Mouse (Mus musculus): ENCODE data around the gene Tomm34.
"Not testable (repeated sequence)": the region's sequence is repeated elsewhere in the genome, so short reads cannot be mapped to it uniquely, and the experiment has no call there.

Gene Tomm34

DNA sequence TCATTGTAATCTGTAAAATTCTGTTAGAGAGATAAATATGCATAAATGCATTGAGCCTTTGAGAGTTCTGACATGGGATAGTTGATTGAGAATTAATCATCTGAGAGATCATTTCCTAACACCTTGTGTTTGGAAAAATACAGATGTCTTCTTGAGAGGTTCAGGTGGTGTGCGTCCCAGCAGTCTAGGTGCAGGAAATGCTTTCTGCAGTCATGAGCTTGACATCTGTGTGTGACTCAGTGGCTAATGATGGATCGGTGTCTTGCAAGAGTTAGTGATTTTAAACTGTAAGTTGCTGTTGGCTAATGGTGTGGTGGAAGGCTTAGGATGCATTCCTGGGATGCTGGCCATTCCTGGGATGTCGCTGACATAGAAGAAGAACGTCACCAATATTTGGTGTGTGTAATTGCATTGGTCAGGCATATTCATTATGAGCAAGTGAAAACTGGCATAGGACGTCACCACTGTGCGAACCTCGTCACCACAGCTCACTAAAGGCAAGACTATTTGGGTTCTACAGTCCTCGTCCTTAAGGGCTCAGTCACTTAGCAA lies 6.0 kb upstream of the Tomm34 start:
- no peak for DNase-seq (ENCODE audit: low read depth, low spot score)

DNA sequence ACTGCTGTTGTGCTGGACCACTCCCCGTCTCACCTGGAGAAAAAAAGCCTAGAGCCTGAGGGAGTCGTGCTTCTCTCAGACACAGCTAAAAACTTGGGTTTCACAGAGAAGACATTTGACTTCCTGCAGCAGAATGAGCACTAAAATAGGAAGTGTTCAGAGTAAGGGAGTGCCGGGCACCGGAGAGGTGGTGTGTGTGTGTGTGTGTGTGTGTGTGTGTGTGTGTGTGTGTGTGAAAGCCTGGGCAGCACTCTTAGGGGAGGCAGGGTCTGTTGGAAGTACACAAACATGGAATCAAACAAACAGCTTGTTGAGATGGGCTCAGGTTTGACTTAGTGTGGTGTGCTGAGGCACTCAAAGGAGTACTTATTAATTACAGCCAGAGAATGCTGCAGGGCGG lies 4.1 kb upstream of the Tomm34 start:
- no peak for DNase-seq (ENCODE audit: low read depth, low spot score)

- peak; percentile 93 for DNase-seq (ENCODE audit: low read depth, low spot score)
Observed at GRCm38 (mm10) chr2:164073918-164074578, 3.1 kb upstream of the Tomm34 start.

GRCm38 (mm10) chr2:164073120-164073519 lies 2.2 kb upstream of the Tomm34 start:
- DNase-seq (ENCODE audit: low read depth, low spot score) = no peak

- DNase-seq (ENCODE audit: low read depth, low spot score) = no peak
Observed at GRCm38 (mm10) chr2:164072109-164072508, 1.1 kb upstream of the Tomm34 start.

- DNase-seq (ENCODE audit: low read depth, low spot score) = not testable (repeated sequence)
Observed at GRCm38 (mm10) chr2:164071437-164071820, 460 bp upstream of the Tomm34 start.

GRCm38 (mm10) chr2:164070142-164070764 lies 716 bp downstream of the Tomm34 start, which contains the start of gene Stk4:
Gene Stk4, plus strand, starts transcription at chr2:164070322.
- no peak for DNase-seq (ENCODE audit: low read depth, low spot score)

DNA sequence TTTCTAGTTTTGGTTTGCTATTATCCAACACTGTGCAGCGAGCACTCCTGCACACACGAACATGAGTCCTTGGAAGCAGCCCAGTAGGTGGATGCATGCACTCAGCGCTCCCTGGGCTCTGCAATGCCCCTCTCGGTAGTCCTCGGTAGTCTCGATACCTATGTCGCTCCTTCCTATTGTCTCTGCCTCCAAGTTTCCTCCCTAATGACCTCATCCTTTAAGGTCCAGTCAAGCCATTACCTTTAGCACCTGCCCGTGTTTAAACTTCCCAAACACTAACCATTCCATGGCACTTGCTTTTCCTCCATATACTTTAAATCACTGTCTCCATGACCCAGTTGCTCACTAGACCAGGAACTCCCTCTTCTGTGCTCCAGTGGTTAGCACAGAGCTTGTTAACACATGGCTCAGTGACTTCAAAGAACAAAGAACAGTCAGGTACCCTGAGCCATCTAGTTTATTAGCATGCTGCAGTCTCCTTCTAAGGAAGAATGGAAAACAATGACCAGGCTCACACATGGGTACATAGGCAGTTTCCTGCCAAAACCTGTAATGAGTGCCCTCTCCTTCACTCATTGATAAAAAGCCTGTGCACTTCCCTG lies 11.2 kb downstream of the Tomm34 start:
- DNase-seq (ENCODE audit: low read depth, low spot score) = no peak

GRCm38 (mm10) chr2:164054671-164055070 lies 16.3 kb downstream of the Tomm34 start:
- no peak for DNase-seq (ENCODE audit: low read depth, low spot score)

- DNase-seq (ENCODE audit: low read depth, low spot score) = no peak
Observed at GRCm38 (mm10) chr2:164053767-164054166, 17.2 kb downstream of the Tomm34 start.

- DNase-seq (ENCODE audit: low read depth, low spot score) = no peak
Observed at GRCm38 (mm10) chr2:164047197-164047690, 23.7 kb downstream of the Tomm34 start.

DNA sequence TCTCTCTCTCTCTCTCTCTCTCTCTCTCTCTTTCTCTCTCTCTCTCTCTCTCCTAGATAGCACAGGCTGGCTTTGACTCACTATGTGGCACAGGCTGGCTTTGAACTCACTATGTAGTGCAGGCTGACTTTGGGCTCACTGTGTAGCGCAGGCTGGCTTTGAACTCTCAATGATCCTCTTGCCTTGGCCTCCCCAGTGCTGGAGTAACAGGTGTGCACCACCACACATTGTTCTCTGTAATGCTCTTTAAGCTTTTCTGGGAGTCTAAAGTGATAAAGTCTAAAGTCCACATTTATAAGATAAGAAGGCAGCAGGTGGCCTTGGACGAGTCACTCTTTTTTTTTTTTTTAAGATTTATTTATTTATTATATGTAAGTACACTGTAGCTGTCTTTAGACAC lies 29.4 kb downstream of the Tomm34 start:
- DNase-seq (ENCODE audit: low read depth, low spot score) = no peak

- no peak for DNase-seq (ENCODE audit: low read depth, low spot score)
Observed at GRCm38 (mm10) chr2:164040949-164041348, 30.0 kb downstream of the Tomm34 start.

- no peak for DNase-seq (ENCODE audit: low read depth, low spot score)
Observed at GRCm38 (mm10) chr2:164038407-164039028, 32.5 kb downstream of the Tomm34 start.

GRCm38 (mm10) chr2:164036520-164037019 lies 34.4 kb downstream of the Tomm34 start:
- DNase-seq (ENCODE audit: low read depth, low spot score) = peak; percentile 44

GRCm38 (mm10) chr2:164032973-164033372 lies 38.0 kb downstream of the Tomm34 start:
- no peak for DNase-seq (ENCODE audit: low read depth, low spot score)

DNA sequence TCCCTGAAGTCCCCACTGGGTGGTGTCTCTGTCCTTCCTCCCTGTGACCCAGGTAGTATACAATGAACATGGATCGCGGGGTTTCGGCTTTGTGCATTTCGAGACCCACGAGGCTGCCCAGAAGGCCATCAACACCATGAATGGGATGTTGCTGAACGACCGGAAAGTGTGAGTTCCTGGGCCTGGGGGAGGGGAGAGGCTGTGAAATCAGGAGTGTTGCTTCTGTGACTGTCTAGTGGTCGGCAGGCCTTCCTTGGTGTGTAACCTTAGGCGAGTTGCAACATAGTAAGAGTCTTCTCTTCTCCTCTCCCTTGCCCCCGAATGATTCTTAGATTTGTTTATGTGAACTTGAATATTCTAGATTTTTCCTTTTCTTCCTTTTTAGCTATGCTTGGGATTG lies 39.8 kb downstream of the Tomm34 start:
- DNase-seq (ENCODE audit: low read depth, low spot score) = no peak

- no peak for DNase-seq (ENCODE audit: low read depth, low spot score)
Observed at GRCm38 (mm10) chr2:164025150-164025549, 45.8 kb downstream of the Tomm34 start, which contains the start of gene Pabpc1l. Gene Pabpc1l, plus strand, starts transcription at chr2:164025450.

- no peak for DNase-seq (ENCODE audit: low read depth, low spot score)
Observed at GRCm38 (mm10) chr2:164022104-164022503, 48.9 kb downstream of the Tomm34 start.

- DNase-seq (ENCODE audit: low read depth, low spot score) = no peak
Observed at GRCm38 (mm10) chr2:164019943-164020342, 51.0 kb downstream of the Tomm34 start.

- no peak for DNase-seq (ENCODE audit: low read depth, low spot score)
Observed at GRCm38 (mm10) chr2:164018910-164019309, 52.1 kb downstream of the Tomm34 start.

DNA sequence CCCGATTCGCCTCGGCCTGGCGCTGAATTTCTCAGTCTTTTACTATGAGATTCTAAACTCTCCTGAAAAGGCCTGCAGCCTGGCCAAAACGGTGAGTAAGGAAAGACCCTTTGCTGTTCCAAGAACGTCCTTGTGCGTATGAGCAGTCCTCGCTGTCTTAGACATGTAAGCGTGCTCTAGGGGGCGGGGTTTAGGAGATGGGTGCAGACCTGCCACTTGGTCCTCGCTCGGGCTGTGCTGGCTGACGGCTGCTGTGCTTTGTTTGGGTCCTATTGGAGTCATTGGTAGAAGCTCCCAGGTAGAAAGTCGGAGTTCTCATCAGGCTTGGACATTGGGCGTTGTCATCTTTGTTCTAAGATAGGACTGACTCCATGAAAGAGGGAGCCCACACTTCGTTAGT lies 55.7 kb downstream of the Tomm34 start:
- DNase-seq (ENCODE audit: low read depth, low spot score) = no peak
